Mouse (Mus musculus): Measurements from ENCODE around the gene Cmya5. TPM values are rescaled to one million over a fixed set of nuclear protein-coding genes. Genes with fewer than 3 reads are reported as not detected.
"Not testable (repeated sequence)": the region's sequence is repeated elsewhere in the genome, so short reads cannot be mapped to it uniquely, and the experiment has no call there.

Gene Cmya5
- total RNA-seq (2021), result 1 to 10 TPM; 2.8 to 3.1 TPM

GRCm38 (mm10) chr13:93144336-93145167 is at the start of gene Cmya5:
TSS of gene Cmya5 (minus strand) at chr13:93144724.
- DNase-seq (ENCODE audit: extremely low spot score in 1 of 2, low spot score in 1 of 2), result peak; percentile 58 to 68

GRCm38 (mm10) chr13:93192646-93193026 is 48.1 kb upstream of the Cmya5 start:
- no peak for DNase-seq (ENCODE audit: extremely low spot score in 1 of 2, low spot score in 1 of 2)

GRCm38 (mm10) chr13:93191831-93192645 is 47.5 kb upstream of the Cmya5 start, which contains the start of gene Tent2:
TSS of gene Tent2 (minus strand) at chr13:93192385.
- DNase-seq (ENCODE audit: extremely low spot score in 1 of 2, low spot score in 1 of 2), result peak; percentile 79

- no peak for DNase-seq (ENCODE audit: extremely low spot score in 1 of 2, low spot score in 1 of 2)
Measured at GRCm38 (mm10) chr13:93189416-93189815, 44.9 kb upstream of the Cmya5 start.

GRCm38 (mm10) chr13:93188738-93189137 is 44.2 kb upstream of the Cmya5 start:
- no peak for DNase-seq (ENCODE audit: extremely low spot score in 1 of 2, low spot score in 1 of 2)

GRCm38 (mm10) chr13:93187792-93188191 is 43.3 kb upstream of the Cmya5 start:
- DNase-seq (ENCODE audit: extremely low spot score in 1 of 2, low spot score in 1 of 2), result not testable (repeated sequence)

GRCm38 (mm10) chr13:93180351-93180750 is 35.8 kb upstream of the Cmya5 start:
- no peak for DNase-seq (ENCODE audit: extremely low spot score in 1 of 2, low spot score in 1 of 2)

- no peak for DNase-seq (ENCODE audit: extremely low spot score in 1 of 2, low spot score in 1 of 2)
Measured at GRCm38 (mm10) chr13:93179522-93179921, 35.0 kb upstream of the Cmya5 start.

GRCm38 (mm10) chr13:93177571-93177970 is 33.0 kb upstream of the Cmya5 start:
- no peak for DNase-seq (ENCODE audit: extremely low spot score in 1 of 2, low spot score in 1 of 2)

GRCm38 (mm10) chr13:93163303-93163702 is 18.8 kb upstream of the Cmya5 start:
- DNase-seq (ENCODE audit: extremely low spot score in 1 of 2, low spot score in 1 of 2), result no peak

- DNase-seq (ENCODE audit: extremely low spot score in 1 of 2, low spot score in 1 of 2), result no peak
Measured at GRCm38 (mm10) chr13:93162456-93162855, 17.9 kb upstream of the Cmya5 start.

- DNase-seq (ENCODE audit: extremely low spot score in 1 of 2, low spot score in 1 of 2), result no peak
Measured at GRCm38 (mm10) chr13:93158261-93158660, 13.7 kb upstream of the Cmya5 start.

- DNase-seq (ENCODE audit: extremely low spot score in 1 of 2, low spot score in 1 of 2), result no peak
Measured at GRCm38 (mm10) chr13:93153280-93153679, 8.8 kb upstream of the Cmya5 start.

GRCm38 (mm10) chr13:93143819-93144283 is 673 bp downstream of the Cmya5 start:
- no peak for DNase-seq (ENCODE audit: extremely low spot score in 1 of 2, low spot score in 1 of 2)

- DNase-seq (ENCODE audit: extremely low spot score in 1 of 2, low spot score in 1 of 2), result no peak
Measured at GRCm38 (mm10) chr13:93141184-93141583, 3.3 kb downstream of the Cmya5 start.

- no peak for DNase-seq (ENCODE audit: extremely low spot score in 1 of 2, low spot score in 1 of 2)
Measured at GRCm38 (mm10) chr13:93138059-93138458, 6.5 kb downstream of the Cmya5 start.

- DNase-seq (ENCODE audit: extremely low spot score in 1 of 2, low spot score in 1 of 2), result no peak
Measured at GRCm38 (mm10) chr13:93137098-93137497, 7.4 kb downstream of the Cmya5 start.

GRCm38 (mm10) chr13:93136251-93136650 is 8.3 kb downstream of the Cmya5 start:
- DNase-seq (ENCODE audit: extremely low spot score in 1 of 2, low spot score in 1 of 2), result no peak

GRCm38 (mm10) chr13:93135501-93135900 is 9.0 kb downstream of the Cmya5 start:
- no peak for DNase-seq (ENCODE audit: extremely low spot score in 1 of 2, low spot score in 1 of 2)

- DNase-seq (ENCODE audit: extremely low spot score in 1 of 2, low spot score in 1 of 2), result no peak
Measured at GRCm38 (mm10) chr13:93130674-93131073, 13.8 kb downstream of the Cmya5 start.

- no peak for DNase-seq (ENCODE audit: extremely low spot score in 1 of 2, low spot score in 1 of 2)
Measured at GRCm38 (mm10) chr13:93128961-93129360, 15.6 kb downstream of the Cmya5 start.
